Mouse (Mus musculus) urinary bladder, postnatal 25 days (tissue): ENCODE measurements at regions not wholly inside any gene's neighbourhood (a gene's known extent, or its start where the extent isn't known, plus 50 kb on each side); places are given as distances from the start of the nearest gene placed in this dataset.

Experiments used
- DNase-seq: peaks from one replicate; pipeline ENCODE4 v3.0.0; 2022; ENCODE audit warnings: low spot score

GRCm38 (mm10) chr3:38221834-38222215, 262.8 kb downstream of the Ankrd50 start:
- DNase-seq, result no peak

- DNase-seq, result peak; percentile 23
Observed at GRCm38 (mm10) chr3:38220934-38221833, 263.5 kb downstream of the Ankrd50 start.

DNA sequence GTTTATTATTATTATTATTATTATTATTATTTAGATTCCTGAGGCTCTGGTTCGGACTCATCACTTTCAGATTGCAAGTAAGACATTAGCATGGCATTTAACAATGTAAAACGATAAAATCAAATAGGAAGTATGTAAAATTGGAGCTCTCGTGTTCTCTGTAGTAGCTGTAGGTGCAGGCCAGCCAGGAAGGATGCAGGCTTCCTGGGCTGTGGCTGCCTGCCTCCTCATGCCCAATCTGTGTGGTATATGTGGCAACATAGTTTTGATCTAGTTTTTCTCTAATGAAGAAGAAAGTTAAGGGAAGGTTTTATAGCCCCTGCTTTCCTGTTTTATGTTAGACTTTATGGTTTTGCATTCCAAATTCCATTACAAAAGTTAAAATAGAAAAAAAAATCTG, 275.6 kb downstream of the Ankrd50 start:
- no peak for DNase-seq

DNA sequence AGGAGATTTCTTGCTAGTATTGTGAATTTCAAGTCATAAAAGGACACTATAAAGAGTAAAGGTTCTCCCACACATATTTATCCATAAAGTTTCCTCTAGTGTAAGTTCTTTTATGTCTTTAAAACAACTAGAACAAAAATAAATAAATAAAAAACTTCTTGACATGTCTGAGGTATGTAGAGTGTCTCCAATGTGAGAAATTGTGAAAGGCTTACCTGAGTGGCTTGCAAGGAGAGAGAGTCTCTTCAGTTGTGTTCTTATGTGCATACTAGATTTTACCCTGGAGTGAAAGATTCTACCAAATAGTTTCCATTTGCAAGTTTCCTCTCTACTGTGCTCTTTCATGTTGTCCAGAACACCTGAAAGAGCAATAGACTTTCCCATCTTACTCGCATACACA, 276.8 kb downstream of the Ankrd50 start:
- DNase-seq, result no peak

- peak; percentile 62 for DNase-seq
Observed at GRCm38 (mm10) chr3:38201861-38202656, 282.6 kb downstream of the Ankrd50 start.

- no peak for DNase-seq
Observed at GRCm38 (mm10) chr3:38194001-38194400, 290.6 kb downstream of the Ankrd50 start.

DNA sequence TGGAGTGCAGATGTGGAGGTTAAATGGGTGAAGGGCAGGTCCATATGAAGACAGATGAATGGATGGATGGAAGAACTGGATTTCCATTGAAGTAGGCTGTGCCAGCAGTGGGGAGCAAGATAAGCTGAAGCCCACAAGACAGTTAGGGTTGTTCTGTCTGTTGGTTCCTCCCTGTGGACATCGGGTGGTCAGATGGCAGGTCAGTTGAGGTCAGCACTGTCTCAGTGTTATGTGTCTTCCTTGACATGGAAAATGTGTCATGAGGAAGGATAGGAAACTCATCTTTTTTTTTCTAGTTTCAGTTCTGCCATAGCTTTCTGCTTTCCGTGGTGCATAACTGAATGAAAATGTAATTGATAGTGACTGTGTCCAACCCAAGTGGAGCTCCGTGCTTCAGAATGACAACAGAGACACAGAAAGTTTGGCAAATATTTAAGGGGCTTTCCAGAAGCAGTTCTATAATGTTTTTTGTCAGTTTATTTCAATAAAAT, 297.2 kb downstream of the Ankrd50 start:
- no peak for DNase-seq

DNA sequence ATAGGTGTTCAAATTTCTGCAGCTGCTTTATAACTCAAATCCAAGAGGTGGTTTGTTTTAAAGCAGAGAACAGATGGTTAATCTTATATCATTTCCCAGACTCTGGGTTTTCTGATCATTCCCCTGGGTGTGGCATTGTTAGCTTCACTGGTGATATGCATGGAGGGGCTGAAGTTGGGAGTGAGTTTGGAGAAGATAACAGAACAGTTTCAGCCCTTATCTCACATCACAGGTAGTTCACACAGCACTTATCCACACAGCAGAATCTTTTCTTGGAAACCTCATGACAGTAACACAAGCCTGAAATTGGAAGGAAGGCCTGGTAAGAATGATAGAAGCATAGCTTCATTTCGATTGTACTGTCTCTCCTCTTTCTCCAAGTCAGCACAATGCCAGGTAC, 298.1 kb downstream of the Ankrd50 start:
- DNase-seq, result no peak

GRCm38 (mm10) chr3:38178295-38178694, 306.3 kb downstream of the Ankrd50 start:
- no peak for DNase-seq

DNA sequence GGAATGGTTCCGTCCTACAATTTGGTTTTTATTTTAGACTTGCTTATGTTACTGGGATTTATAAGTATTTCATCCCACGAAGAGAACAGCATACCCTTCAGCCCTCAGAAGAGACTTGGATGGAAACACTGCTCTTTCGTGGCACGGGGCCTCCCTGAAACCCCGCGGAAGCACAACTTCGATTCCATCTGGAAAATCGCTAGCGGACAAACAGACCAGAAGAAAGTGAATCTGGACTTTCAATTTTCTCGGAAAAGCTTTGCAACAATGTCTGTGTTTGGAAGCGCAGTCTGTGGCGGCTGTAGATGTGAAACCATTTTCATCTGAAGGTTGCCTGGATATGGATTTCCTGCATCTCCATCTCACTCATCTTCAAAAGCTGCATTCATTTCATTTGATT, 308.7 kb downstream of the Ankrd50 start:
- no peak for DNase-seq

DNA sequence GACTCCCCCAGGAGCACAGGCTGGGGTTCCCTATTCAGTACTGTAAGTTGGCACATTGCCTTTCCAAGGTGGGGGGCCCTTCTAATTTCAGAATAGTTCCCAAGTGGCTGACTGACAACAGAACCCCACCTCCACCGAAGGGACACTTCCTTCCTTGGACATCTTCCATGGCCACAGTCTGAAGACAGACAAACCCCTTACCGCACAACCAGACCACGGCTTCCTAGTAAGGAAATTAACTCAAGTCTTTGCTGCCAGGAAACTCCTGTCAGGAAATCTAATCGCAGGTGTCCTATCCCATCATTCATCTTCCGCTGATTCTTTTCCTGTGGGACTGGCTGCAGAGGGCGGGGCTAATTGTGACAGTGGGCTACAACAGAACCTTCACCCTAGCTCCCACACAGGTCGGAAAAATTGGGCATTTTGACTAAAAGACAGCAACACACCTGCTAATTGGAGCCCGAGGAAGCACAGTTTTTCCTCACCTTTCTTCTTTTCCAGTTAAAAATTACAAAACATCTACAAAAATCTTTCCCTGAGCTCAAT, 309.8 kb downstream of the Ankrd50 start:
- DNase-seq, result no peak

DNA sequence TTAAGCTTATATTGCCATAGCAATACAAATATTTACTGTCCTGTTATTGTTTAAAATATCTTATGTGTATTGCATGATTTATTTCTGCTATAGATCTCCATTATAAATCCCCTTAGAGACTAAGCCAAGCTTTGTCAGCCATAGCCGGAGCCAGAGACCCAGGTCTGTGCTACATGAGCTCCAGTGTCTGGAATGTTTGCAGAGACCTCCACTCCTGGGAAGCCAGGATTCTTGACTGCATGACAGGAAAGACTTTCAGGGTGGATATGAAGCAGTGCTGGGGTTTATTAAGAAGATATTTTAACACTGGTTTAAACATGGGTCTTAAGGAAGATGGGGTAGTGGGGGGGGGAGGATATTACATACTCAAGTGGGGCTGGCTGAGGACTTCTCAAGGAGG, 332.2 kb downstream of the Ankrd50 start:
- DNase-seq, result no peak

- DNase-seq, result no peak
Observed at GRCm38 (mm10) chr3:38151821-38152220, 332.8 kb downstream of the Ankrd50 start.

GRCm38 (mm10) chr3:38146663-38147062, 338.0 kb downstream of the Ankrd50 start:
- no peak for DNase-seq

GRCm38 (mm10) chr3:38145444-38145843, 339.2 kb downstream of the Ankrd50 start:
- DNase-seq, result peak; percentile 10

GRCm38 (mm10) chr3:38144650-38145049, 340.0 kb downstream of the Ankrd50 start:
- DNase-seq, result no peak

GRCm38 (mm10) chr3:38143147-38143883, 341.3 kb downstream of the Ankrd50 start:
- DNase-seq, result peak; percentile 33

GRCm38 (mm10) chr3:38139387-38139786, 345.3 kb downstream of the Ankrd50 start:
- no peak for DNase-seq

DNA sequence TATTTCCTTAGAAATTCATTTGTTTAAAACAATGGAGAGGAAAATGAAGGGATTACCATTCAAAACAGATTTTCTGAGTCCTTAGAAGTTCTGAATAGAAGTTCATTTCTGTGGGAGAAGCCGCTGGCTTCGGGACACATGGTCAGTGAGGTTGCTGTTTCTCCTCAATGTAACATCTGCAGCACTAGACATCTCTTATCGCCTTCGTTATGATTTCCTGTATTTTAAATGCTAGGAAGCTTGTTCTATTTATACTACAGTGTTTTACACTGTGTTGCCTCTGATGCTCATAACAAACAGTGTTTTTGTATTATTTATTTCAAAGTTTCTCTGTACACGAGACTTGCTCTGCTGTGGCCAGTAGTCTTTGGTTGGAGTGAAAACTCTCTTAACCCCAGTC, 346.6 kb downstream of the Ankrd50 start:
- no peak for DNase-seq

DNA sequence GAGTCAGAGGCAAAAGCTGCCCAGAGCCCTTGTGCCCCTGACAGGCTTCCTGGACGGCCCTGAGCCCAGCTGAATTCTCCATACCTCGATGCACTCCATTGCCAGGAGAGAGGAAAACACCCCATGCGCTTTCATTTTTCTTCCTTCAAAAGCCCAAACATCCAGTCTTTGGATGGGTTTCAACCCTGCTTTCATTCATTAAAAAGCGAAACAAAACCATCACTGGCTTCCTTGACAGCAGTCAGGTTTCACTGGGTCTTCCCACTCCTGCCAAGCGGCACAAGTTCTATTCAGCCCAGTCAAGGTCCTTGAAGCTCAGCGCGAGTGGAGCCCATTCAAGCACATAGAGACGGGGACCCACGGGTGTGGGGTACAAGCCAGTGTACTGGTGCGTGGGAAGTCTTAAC, 348.8 kb downstream of the Ankrd50 start:
- no peak for DNase-seq

DNA sequence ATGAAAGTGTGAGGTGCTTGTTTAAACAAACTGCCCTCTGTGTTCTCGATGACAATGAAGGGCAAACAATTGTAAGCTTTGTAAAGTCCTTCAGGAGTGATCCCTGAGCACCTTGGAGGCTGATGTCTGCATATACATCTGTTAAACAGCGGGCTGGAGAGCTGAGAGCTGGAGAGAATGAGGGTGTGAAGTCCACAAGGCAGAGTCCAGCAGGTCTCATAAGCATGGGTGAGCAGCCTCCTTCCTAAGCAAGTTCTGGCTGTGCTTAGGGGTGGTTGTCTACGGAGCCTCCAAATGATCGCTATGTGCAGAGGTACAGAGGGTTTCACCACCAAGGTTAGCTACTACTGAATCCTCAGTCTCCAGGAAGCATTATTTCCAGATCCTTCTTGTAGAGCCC, 350.2 kb downstream of the Ankrd50 start:
- no peak for DNase-seq

GRCm38 (mm10) chr3:38131887-38132220, 352.8 kb downstream of the Ankrd50 start:
- no peak for DNase-seq
